Mouse (Mus musculus) embryonic facial prominence, embryonic 11.5 days (tissue): ENCODE data around the gene Gpx5. TPM values are rescaled to one million over a fixed set of nuclear protein-coding genes. Genes with fewer than 3 reads are reported as not detected.

Source experiments
- ATAC-seq: fragments of 200-750 bp; cut with Nextera tagmentation; replicated peaks from 2 replicates; pipeline ENCODE4 v1.8.0; 2017; ENCODE audit warnings: low read depth; ENCODE audit not compliant: insufficient number of reproducible peaks, low FRiP score, low TSS enrichment
- DNase-seq: peaks from one replicate; pipeline ENCODE4 v3.0.0-alpha.2; 2015; ENCODE audit warnings: low spot score
- H3K27ac ChIP-seq: fragments of 300-500 bp; sonication (generic); replicated peaks from 2 replicates; pipeline ENCODE4 v1.5.1; 2014; ENCODE audit warnings: mild to moderate bottlenecking, low read depth, low read length, control low read depth
- H3K27me3 ChIP-seq: fragments of 300-500 bp; sonication (generic); 2 replicates; pipeline ENCODE4 v1.6.1; 2014; ENCODE audit warnings: mild to moderate bottlenecking, low read length, moderate library complexity, mixed read lengths; ENCODE audit not compliant: control insufficient read depth, insufficient read depth
- H3K36me3 ChIP-seq: fragments of 300-500 bp; sonication (generic); replicated peaks from 2 replicates; pipeline ENCODE4 v1.6.1; 2014; ENCODE audit warnings: low read depth, mild to moderate bottlenecking, low read length, moderate library complexity, mixed read lengths; ENCODE audit not compliant: control insufficient read depth, insufficient read depth
- H3K4me1 ChIP-seq: fragments of 300-500 bp; sonication (generic); 2 replicates; pipeline ENCODE4 v1.6.1; 2014; ENCODE audit warnings: low read length, mixed read lengths; ENCODE audit not compliant: control insufficient read depth, insufficient read depth
- H3K4me2 ChIP-seq: fragments of 300-500 bp; sonication (generic); 2 replicates; pipeline ENCODE4 v1.6.1; 2014; ENCODE audit warnings: low read depth, mild to moderate bottlenecking, control low read depth, low read length, moderate library complexity
- H3K4me3 ChIP-seq: fragments of 300-500 bp; sonication (generic); 2 replicates; pipeline ENCODE4 v1.5.1; 2014; ENCODE audit warnings: low read depth, low read length, control low read depth
- H3K9ac ChIP-seq: fragments of 300-500 bp; sonication (generic); replicated peaks from 2 replicates; pipeline ENCODE4 v1.6.1; 2014; ENCODE audit warnings: mild to moderate bottlenecking, control low read depth, low read length
- H3K9me3 ChIP-seq: fragments of 300-500 bp; sonication (generic); replicated peaks from 2 replicates; pipeline ENCODE4 v1.6.1; 2016; ENCODE audit warnings: mild to moderate bottlenecking, low read length, inconsistent platforms, mixed read lengths; ENCODE audit not compliant: control insufficient read depth
- WGBS: fragments of 180-500 bp; shearing (Covaris S2); extraction: QIAGEN DNeasy Blood & Tissue Kit; methylation state at CpG from one replicate; pipeline ENCODE4 v1.1.7; 2014; 5-methylcytosine and 5-hydroxymethylcytosine counted together
- polyA plus RNA-seq: library from polyadenylated mRNA; unstranded; fragments of >200 nt; fragmentation: Nextera tagmentation; extraction: Ambion mirVana; gene quantifications from 2 replicates; pipeline ENCODE4 v1.2.1, GENCODE M21; 2014

The Gpx5 gene
- not detected in 2 replicates for polyA plus RNA-seq

DNA sequence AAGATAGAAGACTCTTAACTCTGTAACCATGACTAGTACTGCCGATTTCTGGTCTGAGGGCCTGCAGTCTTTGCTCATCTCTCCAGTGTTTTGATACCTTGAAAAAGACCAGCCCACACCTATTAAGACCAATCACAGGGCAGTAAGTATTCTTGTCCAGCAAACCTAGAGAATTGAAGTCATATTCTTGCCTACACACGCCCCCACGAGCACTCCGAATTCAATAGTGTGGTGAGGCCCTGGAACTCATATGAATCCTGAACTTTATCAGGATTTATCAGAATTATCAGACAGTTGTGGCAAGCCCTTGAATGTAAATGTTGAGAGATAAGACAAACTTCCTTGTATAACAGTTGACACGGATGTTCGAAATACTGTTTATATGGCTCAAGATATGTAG, at the start of gene Gpx5:
Gene Gpx5 (minus strand): TSS at position 101 of the 400 bp plus-strand sequence.
- WGBS = 93% methylated on average over 6 of the region's 6 CpGs
- Histone ChIP-seq H3K4me2 (no peak within 1 kb of the TSS), H3K36me3 (no peaks in the 10 kb centered on the region), H3K9ac (no peak within 1 kb of the TSS), H3K27ac (no peak within 1 kb of the TSS), H3K4me3 (no peak within 1 kb of the TSS), H3K27me3 (no peaks in the 10 kb centered on the region), H3K4me1 (no peaks in the 10 kb centered on the region), H3K9me3 (no peaks in the 10 kb centered on the region)
- ATAC-seq (no peak), DNase-seq (no peak)

- H3K4me1 ChIP-seq = no peaks in the 10 kb centered on the region
- no peaks in the 10 kb centered on the region for H3K36me3 ChIP-seq
- no peaks in the 10 kb centered on the region for H3K9me3 ChIP-seq
- peak overlapping the region; percentile 32 for H3K4me3 ChIP-seq
- WGBS = 0% methylated on average over 9 of the region's 9 CpGs
- ATAC-seq (0 out of 2 replicates have a peak, but pooled peaks have one; percentile 70), DNase-seq (peak; percentile 69)
- no peak overlapping the region for H3K27ac ChIP-seq
- peak overlapping the region; percentile 33 for H3K4me2 ChIP-seq
- H3K9ac ChIP-seq = peak overlapping the region; percentile 4; the same call in 1 of the 2 replicates
- no peaks in the 10 kb centered on the region for H3K27me3 ChIP-seq
Measured at GRCm38 (mm10) chr13:21327424-21327823, 34.9 kb upstream of the Gpx5 start.

GRCm38 (mm10) chr13:21326657-21327211, 34.2 kb upstream of the Gpx5 start:
- Histone ChIP-seq H3K9me3 (no peaks in the 10 kb centered on the region), H3K4me1 (no peaks in the 10 kb centered on the region), H3K4me3 (peak overlapping the region; percentile 32), H3K4me2 (peak overlapping the region; percentile 38), H3K9ac (no peak overlapping the region), H3K36me3 (no peaks in the 10 kb centered on the region), H3K27me3 (no peaks in the 10 kb centered on the region), H3K27ac (no peak overlapping the region)
- WGBS = under 1% methylated on average over 24 of the region's 24 CpGs
- peak; percentile 63 for ATAC-seq
- peak; percentile 95 for DNase-seq

- 0 out of 2 replicates have a peak, but pooled peaks have one; percentile 25 for ATAC-seq
Measured at GRCm38 (mm10) chr13:21326191-21326590, 33.7 kb upstream of the Gpx5 start.

DNA sequence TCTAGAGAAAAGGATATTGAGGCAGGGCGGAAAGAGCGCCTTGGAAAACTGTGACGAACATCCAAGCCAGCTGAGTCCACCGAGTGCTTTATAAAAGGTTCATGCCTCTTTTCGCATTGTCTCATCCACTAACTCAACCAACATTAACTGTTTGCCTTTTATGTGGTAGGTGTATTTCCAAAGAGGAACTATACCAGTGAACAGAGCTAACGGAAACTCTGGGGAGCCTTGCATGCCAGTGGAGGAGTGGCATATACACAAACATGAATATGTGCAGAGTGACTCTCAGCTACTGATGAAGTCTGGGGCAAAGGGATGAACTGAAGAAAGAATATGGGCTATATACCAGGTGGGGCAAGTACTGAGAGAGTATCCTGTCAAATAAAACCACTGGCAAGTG, 30.9 kb upstream of the Gpx5 start:
- Histone ChIP-seq H3K27ac (no peak overlapping the region), H3K27me3 (no peaks in the 10 kb centered on the region), H3K4me1 (no peaks in the 10 kb centered on the region), H3K9me3 (no peaks in the 10 kb centered on the region), H3K9ac (no peak overlapping the region), H3K4me2 (no peak overlapping the region), H3K4me3 (no peak overlapping the region), H3K36me3 (no peaks in the 10 kb centered on the region)
- no peak for ATAC-seq
- WGBS = 60% methylated on average over 6 of the region's 6 CpGs
- no peak for DNase-seq

More at GRCm38 (mm10) chr13:21326191-21326590, 33.7 kb upstream of the Gpx5 start:
- no peaks in the 10 kb centered on the region for H3K27me3 ChIP-seq
- no peak overlapping the region for H3K4me2 ChIP-seq
- H3K27ac ChIP-seq = no peak overlapping the region
- no peaks in the 10 kb centered on the region for H3K36me3 ChIP-seq
- no peaks in the 10 kb centered on the region for H3K4me1 ChIP-seq
- no peak overlapping the region for H3K9ac ChIP-seq
- DNase-seq = peak; percentile 74
- H3K4me3 ChIP-seq = no peak overlapping the region
- no peaks in the 10 kb centered on the region for H3K9me3 ChIP-seq
- 10% methylated on average over 4 of the region's 4 CpGs for WGBS

DNA sequence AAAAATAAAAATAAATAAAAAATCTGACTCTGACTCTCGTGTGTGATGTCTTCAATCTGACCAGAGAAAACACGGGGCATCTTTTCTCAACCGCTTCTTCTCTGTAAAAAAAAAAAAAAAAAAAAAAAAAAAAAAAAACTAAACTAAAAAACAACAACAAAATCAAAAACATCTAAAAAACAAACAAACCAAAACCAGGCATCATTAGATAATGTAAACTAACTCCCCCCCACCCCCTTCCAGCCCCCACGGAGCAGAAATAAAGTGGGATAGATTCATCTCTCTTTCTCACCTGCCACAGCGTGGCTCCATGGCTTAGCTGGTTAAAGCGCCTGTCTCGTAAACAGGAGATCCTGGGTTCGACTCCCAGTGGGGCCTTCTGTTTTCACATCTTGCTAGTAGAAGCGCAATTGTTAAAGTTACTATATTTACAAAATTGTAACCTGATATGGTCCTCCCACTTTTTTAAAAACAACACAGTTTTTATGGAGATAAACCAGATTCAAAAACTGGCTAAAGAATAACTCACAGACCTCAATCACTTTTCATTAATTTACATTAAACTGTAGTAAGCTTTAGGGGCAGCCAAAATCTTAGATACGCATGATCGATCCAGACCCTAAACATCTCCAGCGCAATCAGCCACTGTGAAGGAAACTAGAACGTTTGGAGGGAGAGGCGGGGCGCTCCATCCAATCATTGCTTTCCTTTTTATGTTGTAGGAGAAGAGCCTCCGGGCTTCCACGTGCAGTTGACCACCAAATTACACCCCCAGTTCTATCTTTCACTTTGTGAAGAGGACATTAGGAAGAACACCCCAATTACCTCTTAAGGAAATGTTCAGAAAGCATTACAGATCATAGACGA, 30.2 kb upstream of the Gpx5 start:
- WGBS = 10% methylated on average over 18 of the region's 18 CpGs
- H3K36me3 ChIP-seq = no peaks in the 10 kb centered on the region
- H3K27me3 ChIP-seq = no peaks in the 10 kb centered on the region
- no peak overlapping the region for H3K9ac ChIP-seq
- no peaks in the 10 kb centered on the region for H3K4me1 ChIP-seq
- no peak overlapping the region for H3K27ac ChIP-seq
- peak overlapping the region; percentile 31 for H3K4me3 ChIP-seq
- ATAC-seq (no peak), DNase-seq (peak; percentile 81)
- no peaks in the 10 kb centered on the region for H3K9me3 ChIP-seq
- H3K4me2 ChIP-seq = peak overlapping the region; percentile 11; the same call in 1 of the 2 replicates

GRCm38 (mm10) chr13:21321890-21322494, 29.5 kb upstream of the Gpx5 start:
- Histone ChIP-seq H3K36me3 (no peaks in the 10 kb centered on the region), H3K4me1 (no peaks in the 10 kb centered on the region), H3K9ac (no peak overlapping the region; the same call in 1 of the 2 replicates), H3K27me3 (no peaks in the 10 kb centered on the region), H3K9me3 (no peaks in the 10 kb centered on the region), H3K27ac (no peak overlapping the region), H3K4me2 (peak overlapping the region; percentile 37), H3K4me3 (peak overlapping the region; percentile 31)
- WGBS = 3% methylated on average over 18 of the region's 18 CpGs
- ATAC-seq (no peak), DNase-seq (no peak)
